Mouse (Mus musculus): ENCODE measurements around the gene Gm49380.

Gm49380 gene

DNA sequence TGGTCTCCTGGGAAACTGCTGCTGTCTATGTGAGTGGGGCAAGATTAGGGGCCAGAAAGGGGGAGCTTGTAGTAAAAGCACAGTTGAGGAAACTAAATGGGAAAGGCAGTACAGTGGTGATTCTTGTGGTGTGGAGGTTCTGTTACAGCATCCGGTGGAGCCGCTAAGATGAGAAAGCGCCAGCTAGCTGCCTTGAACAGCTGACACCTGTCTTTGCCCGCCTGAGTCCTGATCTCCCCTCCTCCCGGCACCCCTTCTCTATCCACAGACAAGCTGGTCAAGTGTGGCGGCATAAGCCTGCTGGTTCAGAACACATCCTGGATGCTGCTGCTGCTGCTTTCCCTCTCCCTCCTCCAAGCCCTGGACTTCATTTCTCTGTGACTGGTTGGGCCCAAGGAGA lies 66.2 kb downstream of the Gm49380 start:
- DNase-seq (ENCODE audit: low spot score in 2 of 2) = no peak

DNA sequence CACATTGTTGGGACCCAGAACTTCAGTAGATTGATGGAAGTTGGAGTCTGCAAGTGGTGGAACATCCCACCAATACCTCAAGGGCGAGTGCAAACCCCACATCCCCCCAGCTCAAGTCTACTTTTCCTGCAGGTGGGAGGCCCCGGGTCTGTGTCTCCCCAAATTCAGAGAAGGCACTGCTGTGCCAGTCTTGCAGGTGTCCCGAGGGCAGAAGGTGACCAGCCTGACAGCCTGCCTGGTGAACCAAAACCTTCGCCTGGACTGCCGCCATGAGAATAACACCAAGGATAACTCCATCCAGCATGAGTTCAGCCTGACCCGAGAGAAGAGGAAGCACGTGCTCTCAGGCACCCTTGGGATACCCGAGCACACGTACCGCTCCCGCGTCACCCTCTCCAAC lies 66.9 kb downstream of the Gm49380 start:
- DNase-seq (ENCODE audit: low spot score in 2 of 2) = no peak

DNA sequence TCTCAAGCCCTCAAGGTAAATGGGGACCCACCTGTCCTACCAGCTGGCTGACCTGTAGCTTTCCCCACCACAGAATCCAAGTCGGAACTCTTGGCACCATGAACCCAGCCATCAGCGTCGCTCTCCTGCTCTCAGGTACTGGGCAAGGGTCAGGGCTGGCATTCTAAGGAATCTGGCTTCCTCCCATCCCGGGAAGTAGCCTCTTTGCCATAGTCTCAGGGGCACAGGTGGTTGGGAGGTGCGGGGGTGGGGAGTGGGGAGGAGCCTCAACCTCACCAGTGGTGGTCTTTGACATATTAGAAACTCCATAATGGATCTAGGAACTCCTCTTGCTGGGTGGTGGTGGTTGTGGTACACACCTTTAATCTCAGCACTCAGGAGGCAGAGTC lies 67.4 kb downstream of the Gm49380 start:
- DNase-seq (ENCODE audit: low spot score in 2 of 2) = no peak

DNA sequence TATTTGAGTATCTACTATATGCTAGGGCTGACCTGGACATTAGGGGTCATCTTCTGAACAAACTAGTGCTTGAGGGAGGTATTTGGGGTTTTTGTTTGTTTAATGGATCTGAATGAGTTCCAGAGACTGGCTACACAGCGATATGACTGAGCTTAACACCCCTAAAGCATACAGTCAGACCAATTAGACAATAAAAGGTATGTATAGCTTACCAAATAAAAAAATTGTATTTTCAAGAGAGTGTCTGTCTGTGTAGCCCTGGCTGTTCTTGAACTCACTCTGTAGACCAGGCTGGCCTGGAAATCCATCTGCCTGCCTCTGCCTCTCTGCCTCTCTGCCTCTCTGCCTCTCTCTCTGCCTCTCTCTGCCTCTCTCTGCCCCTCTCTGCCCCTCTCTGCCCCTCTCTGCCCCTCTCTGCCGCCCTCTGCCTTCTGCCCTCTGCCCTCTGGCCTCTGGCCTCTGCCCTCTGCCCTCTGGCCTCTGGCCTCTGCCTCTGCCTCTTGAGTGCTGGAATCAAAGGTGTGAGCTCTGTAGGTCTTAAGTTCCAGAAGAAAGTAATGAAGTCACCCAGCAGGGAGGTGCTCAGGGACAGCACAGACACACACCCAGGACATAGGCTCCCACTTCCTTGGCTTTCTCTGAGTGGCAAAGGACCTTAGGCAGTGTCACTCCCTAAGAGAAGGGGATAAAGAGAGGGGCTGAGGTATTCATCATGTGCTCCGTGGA lies 68.0 kb downstream of the Gm49380 start:
- DNase-seq (ENCODE audit: low spot score in 2 of 2) = no peak

DNA sequence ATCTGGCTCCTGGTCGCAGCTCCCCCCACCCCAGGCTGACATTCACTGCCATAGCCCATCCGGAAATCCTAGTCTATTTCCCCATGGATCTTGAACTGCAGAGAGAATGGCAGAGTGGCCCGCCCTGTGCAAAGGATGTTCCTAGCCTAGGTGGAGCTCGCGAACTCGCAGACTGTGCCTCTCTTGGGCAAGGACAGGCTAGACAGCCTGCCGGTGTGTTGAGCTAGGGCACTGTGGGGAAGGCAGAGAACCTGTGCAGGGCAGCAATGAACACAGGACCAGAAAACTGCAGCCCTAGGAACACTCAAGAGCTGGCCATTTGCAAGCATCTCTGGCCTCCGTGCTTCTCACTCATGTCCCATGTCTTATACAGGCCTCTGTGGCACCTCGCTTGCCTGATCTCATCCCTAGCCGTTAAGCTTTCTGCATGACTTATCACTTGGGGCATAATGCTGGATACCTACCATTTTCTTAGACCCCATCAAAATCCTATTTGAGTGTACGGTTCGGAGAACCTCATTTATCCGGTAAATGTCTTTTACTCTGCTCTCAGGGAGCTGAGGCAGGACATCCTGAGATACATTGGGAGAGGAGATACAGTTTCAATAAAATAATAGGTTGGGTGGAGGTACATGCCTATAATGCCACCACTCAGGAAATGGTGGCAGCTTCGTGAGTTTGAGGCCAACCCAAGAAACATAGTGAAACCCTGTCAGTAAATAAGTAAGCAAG lies 68.7 kb downstream of the Gm49380 start:
- DNase-seq (ENCODE audit: low spot score in 2 of 2) = no peak

DNA sequence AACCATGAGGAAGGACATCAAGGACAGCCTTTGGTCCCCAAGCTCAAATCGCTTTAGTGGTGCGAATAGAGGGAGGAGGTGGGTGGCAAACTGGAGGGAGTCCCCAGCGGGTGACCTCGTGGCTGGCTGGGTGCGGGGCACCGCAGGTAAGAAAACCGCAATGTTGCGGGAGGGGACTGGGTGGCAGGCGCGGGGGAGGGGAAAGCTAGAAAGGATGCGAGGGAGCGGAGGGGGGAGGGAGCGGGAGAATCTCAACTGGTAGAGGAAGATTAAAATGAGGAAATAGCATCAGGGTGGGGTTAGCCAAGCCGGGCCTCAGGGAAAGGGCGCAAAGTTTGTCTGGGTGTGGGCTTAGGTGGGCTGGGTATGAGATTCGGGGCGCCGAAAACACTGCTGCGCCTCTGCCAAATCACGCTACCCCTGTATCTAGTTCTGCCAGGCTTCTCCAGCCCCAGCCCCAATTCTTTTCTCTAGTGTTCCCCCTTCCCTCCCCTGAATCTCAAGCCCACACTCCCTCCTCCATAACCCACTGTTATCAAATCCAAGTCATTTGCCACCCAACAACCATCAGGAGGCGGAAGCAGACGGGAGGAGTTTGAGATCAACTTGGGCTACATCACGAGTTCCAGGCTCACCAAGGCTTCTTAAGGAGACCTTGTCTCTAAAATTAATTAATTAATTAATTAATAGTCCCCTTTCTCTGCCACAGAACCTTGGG lies 69.4 kb downstream of the Gm49380 start:
- no peak for DNase-seq (ENCODE audit: low spot score in 2 of 2)

DNA sequence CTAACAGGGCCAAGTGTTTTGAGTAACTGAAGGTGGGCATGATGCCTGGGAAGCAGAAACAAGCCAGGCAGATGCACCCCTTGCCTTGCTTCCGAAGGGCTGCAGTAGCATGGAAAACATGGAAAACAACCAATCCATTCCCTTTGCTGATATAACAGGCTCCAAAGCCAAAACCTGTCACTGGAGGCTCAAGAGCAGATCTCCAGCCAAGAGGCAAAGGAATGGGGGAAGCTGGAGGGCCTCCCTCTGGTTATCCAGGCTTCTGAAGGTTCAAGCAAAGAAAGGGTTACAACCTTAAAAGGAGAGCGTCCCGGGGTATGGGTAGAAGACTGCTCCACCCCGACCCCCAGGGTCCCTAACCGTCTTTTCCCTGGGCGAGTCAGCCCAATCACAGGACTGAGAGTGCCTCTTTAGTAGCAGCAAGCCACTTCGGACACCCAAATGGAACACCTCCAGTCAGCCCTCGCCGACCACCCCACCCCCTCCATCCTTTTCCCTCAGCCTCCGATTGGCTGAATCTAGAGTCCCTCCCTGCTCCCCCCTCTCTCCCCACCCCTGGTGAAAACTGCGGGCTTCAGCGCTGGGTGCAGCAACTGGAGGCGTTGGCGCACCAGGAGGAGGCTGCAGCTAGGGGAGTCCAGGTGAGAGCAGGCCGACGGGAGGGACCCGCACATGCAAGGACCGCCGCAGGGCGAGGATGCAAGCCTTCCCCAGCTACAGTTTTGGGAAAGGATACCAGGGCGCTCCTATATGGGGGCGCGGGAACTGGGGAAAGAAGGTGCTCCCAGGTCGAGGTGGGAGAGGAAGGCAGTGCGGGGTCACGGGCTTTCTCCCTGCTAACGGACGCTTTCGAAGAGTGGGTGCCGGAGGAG lies 70.2 kb downstream of the Gm49380 start, which contains the start of gene Thy1:
Thy1 (plus strand) TSS at position 549 of the 872 bp plus-strand sequence.
- DNase-seq (ENCODE audit: low spot score in 2 of 2) = peak; percentile 57 to 67

DNA sequence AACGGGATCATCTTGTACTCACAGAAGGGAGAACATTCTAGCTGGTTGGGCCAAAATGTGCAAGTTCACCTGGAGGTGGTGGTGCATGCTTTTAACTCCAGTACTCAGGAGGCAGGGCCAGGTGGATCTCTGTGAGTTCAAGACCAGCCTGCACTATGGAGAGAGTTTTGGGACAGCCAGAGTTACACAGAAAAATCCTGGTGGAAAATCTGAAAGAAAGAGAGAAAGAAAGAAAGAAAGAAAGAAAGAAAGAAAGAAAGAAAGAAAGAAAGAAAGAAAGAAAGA lies 71.0 kb downstream of the Gm49380 start:
- DNase-seq (ENCODE audit: low spot score in 2 of 2) = no peak

DNA sequence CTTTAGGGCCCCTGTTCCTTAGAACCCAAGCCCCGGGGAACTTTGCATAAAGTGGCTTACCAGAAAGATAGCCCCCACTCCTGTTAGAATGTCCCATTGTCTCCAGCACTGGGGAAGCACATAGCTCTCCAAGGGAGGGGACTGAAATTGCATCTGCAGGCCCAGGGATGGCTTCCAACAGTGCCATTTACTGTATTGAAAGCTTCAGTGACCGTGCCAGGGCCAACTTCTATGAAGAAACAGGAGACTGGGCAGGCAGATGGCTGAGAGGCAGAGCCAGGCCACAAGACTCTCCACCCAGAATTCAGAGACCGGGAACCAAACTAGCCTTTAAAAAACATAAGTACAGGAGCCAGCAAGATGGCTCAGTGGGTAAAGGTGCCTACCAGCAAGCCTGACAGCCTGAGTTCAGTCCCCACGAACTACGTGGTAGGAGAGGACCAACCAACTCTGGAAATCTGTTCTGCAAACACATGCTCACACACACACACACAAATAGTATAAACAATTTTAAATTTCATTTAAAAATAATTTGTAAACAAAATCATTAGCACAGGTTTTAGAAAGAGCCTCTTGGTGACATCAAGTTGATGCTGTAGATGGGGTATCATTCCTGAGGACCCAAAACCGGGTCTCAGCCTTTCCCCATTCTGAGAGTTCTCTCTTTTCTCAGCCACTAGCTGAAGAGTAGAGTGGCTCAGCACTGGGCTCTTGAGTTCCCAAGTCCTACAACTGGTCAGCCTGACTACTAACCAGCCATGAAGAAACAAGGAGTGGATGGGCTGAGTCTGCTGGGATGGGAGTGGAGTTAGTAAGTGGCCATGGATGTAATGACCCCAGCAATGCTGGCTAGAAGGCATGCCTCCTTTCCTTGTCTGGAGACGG lies 71.5 kb downstream of the Gm49380 start:
- DNase-seq (ENCODE audit: low spot score in 2 of 2) = no peak

DNA sequence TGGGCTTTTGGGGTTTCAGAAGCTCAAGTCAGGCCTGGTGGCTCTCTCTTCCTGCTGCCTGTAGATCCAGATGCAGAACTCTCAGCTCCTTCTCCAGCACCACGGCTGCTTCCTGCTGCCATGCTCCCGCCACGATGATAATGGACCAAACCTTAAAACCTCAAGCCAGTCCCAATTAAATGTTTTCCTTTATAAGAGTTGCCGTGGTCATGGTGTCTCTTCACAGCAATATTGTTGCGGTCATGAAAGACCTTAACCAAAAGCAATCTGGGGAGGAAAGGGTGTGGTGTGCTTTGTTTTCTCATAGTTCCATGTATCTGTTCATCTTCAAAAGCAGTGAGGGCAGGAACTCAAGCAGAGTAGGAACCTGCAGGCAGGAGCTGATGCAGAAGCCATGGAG lies 76.2 kb downstream of the Gm49380 start:
- DNase-seq (ENCODE audit: low spot score in 2 of 2) = no peak

DNA sequence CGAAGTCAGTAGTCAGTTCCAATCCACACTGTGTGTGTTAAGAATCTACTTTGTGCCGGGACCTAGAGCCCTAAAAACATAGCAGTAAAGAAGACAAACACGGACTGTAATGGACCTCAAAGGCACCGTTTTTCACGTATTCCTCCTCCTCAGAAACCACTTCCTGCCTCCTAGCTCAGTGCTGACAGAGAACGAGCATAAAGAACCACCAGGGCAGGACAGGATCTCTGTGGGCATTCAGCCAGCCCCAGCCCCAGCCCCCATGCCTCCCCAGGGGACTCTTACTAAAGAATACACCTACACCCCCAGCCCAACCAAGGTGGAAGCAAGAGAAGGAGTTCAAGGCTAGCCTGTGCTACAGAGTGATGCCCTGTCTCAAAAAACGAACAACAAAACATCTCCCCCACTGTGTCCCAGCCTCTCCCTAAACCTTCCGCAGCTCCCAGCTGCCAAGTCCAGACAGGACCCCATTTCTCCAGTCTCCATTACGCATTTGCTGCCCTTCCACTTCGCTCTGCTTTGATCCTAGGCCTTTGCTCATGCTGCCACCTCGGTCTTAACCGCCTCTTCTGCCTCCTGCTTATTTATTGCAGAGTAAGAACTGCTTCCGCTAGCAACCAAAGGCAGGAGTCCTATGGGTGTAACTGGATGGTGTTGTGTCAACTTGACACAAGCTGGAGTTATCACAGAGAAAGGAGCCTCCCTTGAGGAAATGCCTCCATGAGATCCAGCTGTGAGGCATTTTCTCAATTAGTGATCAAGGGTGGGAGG lies 79.2 kb downstream of the Gm49380 start:
- no peak for DNase-seq (ENCODE audit: low spot score in 2 of 2)

DNA sequence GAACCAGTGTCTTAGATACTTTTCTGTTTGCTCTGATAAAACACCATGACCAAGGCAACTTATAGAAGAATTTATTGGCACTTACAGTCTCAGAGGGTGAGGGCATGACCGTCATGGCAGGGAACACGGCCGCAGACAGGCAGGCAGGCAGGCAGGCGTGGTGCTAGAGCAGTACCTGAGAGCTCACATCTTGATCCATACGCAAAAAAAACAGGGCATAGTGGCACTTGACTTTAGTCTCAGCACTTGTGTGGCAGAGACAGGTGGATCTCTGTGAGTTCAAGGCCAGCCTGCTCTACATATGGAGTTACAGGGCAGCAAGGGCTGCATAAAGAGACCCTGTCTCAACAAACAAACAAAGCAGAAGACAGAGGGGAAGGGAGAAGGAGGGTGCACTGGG lies 80.0 kb downstream of the Gm49380 start:
- no peak for DNase-seq (ENCODE audit: low spot score in 2 of 2)

DNA sequence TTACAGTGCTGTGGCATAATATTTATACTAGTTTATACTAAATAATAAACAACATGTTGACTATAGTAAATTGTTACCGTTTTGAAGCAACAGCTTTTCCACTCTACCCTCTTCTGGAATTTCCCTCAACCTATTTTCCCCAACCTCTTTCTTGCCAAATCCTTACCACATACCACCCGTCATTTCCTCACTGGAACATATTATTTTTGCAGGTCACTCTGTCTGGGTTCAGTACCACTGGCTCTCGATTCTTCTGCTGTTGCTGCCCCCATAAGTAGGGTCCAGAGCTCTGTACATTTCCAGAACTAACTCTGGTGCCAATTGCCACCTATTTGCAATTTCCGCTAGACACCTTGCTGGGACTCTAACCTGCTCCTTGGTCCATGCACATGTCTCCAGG lies 81.4 kb downstream of the Gm49380 start:
- no peak for DNase-seq (ENCODE audit: low spot score in 2 of 2)

DNA sequence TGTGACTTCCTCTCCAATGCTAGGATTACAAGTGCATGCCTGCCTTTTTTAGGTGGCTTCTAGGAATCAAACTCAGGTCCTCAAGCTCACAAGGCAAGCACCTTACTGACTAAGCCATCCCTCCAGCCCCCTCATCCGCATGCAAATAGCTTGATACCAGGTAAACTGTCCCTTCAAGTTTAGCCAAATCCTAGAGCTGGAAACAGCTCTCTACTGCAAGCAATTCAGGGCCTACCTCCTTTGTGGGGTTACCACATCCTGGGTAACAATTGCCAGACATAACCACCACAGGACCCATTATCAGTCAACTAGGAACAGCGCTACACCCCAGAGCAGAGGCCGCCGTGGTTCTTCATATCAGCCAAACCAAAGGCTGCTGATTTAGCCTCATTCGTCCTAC lies 82.2 kb downstream of the Gm49380 start:
- DNase-seq (ENCODE audit: low spot score in 2 of 2) = no peak

DNA sequence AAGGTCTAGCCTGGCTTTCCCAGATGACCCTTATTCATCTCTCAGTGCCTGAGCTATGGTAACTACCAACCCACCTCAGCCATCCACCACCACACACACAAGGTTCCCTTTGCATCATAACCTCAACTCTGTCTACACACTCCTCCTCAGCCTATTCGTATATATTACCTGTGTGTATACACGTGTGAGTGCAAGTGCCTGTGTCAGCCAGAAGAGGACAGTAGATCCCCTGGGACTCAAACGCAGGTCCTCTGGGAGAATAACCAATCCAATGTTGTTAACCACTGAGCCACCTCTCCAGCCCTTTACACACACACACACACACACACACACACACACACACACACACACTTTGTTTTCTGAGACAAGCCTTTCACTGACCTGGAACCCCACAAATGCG lies 82.7 kb downstream of the Gm49380 start:
- DNase-seq (ENCODE audit: low spot score in 2 of 2) = no peak

DNA sequence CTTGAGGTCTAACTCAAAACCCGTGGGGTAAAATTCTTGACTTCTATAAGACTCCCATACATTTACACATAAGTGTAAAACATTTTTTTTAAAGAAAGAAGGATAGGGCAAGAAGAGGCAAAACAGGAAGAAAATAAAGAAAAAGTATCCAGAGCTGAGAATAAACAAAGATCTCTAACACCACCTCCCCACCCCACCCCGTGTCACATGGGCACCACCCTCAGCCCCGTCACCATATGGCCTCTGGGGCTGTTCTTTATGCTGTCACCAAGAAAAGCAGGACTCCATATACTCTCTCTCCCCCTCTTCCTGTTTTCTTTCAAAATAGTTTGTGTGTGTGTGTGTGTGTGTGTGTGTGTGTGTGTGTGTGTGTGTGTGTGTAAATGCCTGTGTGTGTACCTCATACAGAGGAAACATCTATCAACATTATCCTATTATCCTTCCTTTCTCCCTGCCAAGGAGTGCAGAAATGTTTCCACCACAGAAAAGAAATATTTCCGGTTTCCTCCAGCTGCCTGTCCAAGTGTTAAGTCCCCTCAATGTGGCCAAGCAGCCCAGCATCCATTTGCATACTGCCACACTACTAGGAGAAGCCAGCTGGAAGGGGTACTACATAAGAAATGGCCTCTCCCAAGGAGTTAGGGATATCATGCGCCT lies 83.6 kb downstream of the Gm49380 start:
- DNase-seq (ENCODE audit: low spot score in 2 of 2) = no peak

DNA sequence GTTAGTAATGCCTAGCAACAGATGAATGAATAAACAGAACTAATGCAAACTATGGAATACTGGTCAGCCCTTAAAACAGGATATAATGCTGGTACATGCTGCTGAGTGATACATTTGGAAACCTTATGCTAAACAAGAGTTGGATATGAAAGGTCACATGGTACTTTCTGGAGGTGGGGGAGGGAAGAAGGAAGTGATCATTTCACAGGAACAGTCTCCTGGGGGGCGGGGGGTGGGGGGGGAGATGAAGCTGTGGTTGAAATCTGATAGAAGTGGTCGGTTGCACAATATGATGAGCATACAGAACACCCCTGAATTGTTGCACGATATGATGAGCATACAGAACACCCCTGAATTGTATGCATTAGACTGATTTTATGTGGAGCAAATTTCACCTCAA lies 89.2 kb downstream of the Gm49380 start:
- DNase-seq (ENCODE audit: low spot score in 2 of 2) = no peak

DNA sequence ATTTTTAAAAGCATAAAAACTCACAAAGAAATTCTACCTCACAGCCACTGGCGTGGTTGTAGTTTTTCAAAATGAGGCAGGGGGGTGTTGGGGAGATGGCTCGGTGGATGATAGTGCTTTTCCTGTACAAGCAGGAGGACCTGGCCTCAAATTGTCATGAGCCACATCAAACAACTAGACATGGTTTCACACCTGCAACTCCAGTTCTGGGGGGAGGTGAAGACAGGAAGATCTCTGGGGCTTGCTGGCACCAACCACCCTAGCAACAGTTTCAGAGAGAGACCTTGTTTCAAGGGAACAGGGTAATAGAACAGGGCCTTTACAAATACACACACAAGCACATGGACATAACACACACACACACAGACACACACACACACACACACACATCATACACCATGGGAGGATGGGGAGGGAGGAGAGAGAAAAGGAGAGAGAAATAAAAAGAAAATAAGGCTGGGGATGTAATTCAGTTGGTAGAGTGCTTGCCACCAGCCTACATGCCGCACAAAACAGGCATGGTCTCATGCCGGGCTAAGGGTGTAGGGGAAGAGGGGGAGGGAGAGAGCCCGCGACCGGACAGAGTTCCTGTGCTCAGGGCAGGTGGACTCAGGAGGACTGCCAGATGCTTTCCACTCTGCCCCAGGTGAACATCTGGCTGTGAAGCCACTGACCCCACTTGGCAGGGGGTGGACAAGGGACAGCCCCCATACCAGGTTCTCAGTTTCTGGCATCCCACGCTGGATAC lies 91.0 kb downstream of the Gm49380 start:
- no peak for DNase-seq (ENCODE audit: low spot score in 2 of 2)

DNA sequence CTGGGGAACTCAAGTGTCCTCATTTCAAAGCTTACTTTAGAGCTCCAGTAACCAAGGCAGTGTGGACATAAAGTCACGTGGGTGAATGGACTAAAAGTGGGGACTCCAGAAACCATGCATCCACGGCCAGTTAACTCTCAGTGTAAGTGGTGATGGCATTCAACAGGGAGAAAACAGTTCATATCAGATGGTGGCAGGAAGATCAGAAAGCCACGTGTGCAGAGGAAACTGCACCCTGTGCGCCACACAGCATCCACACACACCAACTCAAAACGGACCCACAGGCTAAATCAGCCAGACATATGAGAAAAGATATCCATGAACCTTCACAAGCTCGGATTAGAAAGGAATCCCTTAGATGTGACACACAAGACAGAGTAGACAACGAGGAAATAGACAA lies 93.3 kb downstream of the Gm49380 start:
- no peak for DNase-seq (ENCODE audit: low spot score in 2 of 2)

All from frontal cortex, postnatal 14 days (tissue).